Mouse (Mus musculus): ENCODE measurements at regions not wholly inside any gene's neighbourhood (a gene's known extent, or its start where the extent isn't known, plus 50 kb on each side); places are given as distances from the start of the nearest gene placed in this dataset.

DNA sequence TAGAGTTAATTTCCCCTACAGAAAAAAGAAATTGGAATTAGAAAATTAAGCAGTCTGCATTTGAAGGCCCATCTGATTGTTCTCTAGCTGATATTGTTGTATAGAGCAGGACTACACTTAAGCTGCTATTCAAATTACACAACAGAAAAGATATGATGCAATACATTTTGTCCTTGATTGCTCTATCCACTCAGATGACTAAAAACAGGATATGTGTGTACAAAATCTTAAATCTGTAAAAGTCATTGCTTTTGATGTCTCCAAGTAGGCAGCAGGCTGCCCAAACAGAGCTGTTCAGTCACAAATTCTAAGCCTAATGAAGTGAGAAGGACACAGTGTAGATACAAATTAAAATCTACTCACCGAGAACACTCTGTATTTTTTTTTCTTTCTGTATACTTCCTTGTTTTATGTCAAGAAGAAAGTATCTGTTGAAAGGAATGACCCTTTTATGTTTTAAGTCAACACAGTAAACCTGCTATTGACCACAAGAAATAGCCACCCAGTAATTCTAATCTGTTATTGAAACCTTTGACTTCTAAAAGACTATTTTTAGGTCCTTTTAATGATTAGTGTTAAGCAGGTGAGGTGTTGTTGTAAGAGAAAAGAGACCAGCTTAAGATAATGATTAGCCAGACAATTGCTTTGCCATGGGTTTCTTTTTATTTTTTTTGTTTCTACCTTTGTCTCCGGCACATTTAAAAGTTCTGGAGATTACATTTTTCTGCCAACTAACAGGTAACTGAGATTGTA is 315.0 kb upstream of the Cited2 start:
- TF ChIP-seq GATA1 (IDR thresholded peaks at IDR 0.05; ENCODE audit: borderline replicate concordance, low read length) (no peak), FLI1 (IDR thresholded peaks at IDR 0.05; ENCODE audit: low read length) (no peak)

All from megakaryocyte, embryonic 14.5 days (primary cell).